Mouse (Mus musculus) heart, embryonic 11.5 days (tissue): Measurements from ENCODE around the gene Tor1aip1. TPM values are rescaled to one million over a fixed set of nuclear protein-coding genes. Genes with fewer than 3 reads are reported as not detected.

Source experiments
- ATAC-seq: fragments of 200-750 bp; cut with Nextera tagmentation; replicated peaks from 2 replicates; pipeline ENCODE4 v1.8.0; 2017; ENCODE audit warnings: moderate library complexity; ENCODE audit not compliant: insufficient number of reproducible peaks, low FRiP score, low TSS enrichment
- H3K27ac ChIP-seq: fragments of 300-500 bp; sonication (generic); 2 replicates; pipeline ENCODE4 v1.5.1; 2014; ENCODE audit warnings: mild to moderate bottlenecking, low read depth, low read length
- H3K27me3 ChIP-seq: fragments of 300-500 bp; sonication (generic); 2 replicates; pipeline ENCODE4 v1.6.1; 2014; ENCODE audit warnings: mild to moderate bottlenecking, low read length, mixed read lengths; ENCODE audit not compliant: control insufficient read depth, insufficient read depth
- H3K36me3 ChIP-seq: fragments of 300-500 bp; sonication (generic); 2 replicates; pipeline ENCODE4 v1.6.1; 2014; ENCODE audit warnings: mild to moderate bottlenecking, low read length, moderate library complexity, mixed read lengths; ENCODE audit not compliant: control insufficient read depth, insufficient read depth
- H3K4me1 ChIP-seq: fragments of 300-500 bp; sonication (generic); 2 replicates; pipeline ENCODE4 v1.6.1; 2014; ENCODE audit warnings: low read length; ENCODE audit not compliant: control insufficient read depth, insufficient read depth
- H3K4me2 ChIP-seq: fragments of 300-500 bp; sonication (generic); 2 replicates; pipeline ENCODE4 v1.6.1; 2014; ENCODE audit warnings: mild to moderate bottlenecking, moderate library complexity
- H3K4me3 ChIP-seq: fragments of 300-500 bp; sonication (generic); 2 replicates; pipeline ENCODE4 v1.5.1; 2014; ENCODE audit warnings: low read depth, low read length
- H3K9ac ChIP-seq: fragments of 300-500 bp; sonication (generic); 2 replicates; pipeline ENCODE4 v1.6.1; 2014; ENCODE audit warnings: mild to moderate bottlenecking, low read depth, low read length, moderate library complexity
- H3K9me3 ChIP-seq: fragments of 300-500 bp; sonication (generic); replicated peaks from 2 replicates; pipeline ENCODE4 v1.6.1; 2016; ENCODE audit warnings: low read length; ENCODE audit not compliant: control insufficient read depth
- WGBS: fragments of 180-500 bp; shearing (Covaris S2); extraction: QIAGEN DNeasy Blood & Tissue Kit; methylation state at CpG from one replicate; pipeline ENCODE4 v1.1.7; 2014; ENCODE audit not compliant: insufficient replicate concordance; 5-methylcytosine and 5-hydroxymethylcytosine counted together
- polyA plus RNA-seq: library from polyadenylated mRNA; unstranded; fragments of >200 nt; fragmentation: Nextera tagmentation; extraction: Ambion mirVana; gene quantifications from 2 replicates; pipeline ENCODE4 v1.2.1, GENCODE M21; 2014

Gene Tor1aip1
- polyA plus RNA-seq, 1 experiment from 2014 or later, result 37.6 TPM

- Histone ChIP-seq H3K27me3 (no peaks in the 10 kb centered on the region), H3K4me2 (no peak overlapping the region), H3K9me3 (no peaks in the 10 kb centered on the region), H3K4me3 (no peak overlapping the region), H3K27ac (peak overlapping the region; percentile 35), H3K36me3 (peaks cover 28% of the 10 kb centered on the region), H3K9ac (no peak overlapping the region), H3K4me1 (peaks cover 12% of the 10 kb centered on the region)
- WGBS, result 60% methylated on average over 3 of the region's 3 CpGs
- ATAC-seq, result no peak
Observed at GRCm38 (mm10) chr1:156066133-156066532, 29.9 kb upstream of the Tor1aip1 start.

- 87% methylated on average over 4 of the region's 4 CpGs for WGBS
- no peak for ATAC-seq
- Histone ChIP-seq H3K4me2 (no peak overlapping the region), H3K27me3 (no peaks in the 10 kb centered on the region), H3K27ac (no peak overlapping the region), H3K4me1 (no peaks in the 10 kb centered on the region), H3K4me3 (no peak overlapping the region), H3K36me3 (peaks cover 32% of the 10 kb centered on the region), H3K9ac (no peak overlapping the region), H3K9me3 (no peaks in the 10 kb centered on the region)
Observed at GRCm38 (mm10) chr1:156062193-156062592, 25.9 kb upstream of the Tor1aip1 start.

- Histone ChIP-seq H3K9ac (no peak overlapping the region), H3K4me2 (no peak overlapping the region), H3K4me3 (no peak overlapping the region), H3K27me3 (no peaks in the 10 kb centered on the region), H3K4me1 (peaks cover 10% of the 10 kb centered on the region), H3K27ac (no peak overlapping the region), H3K9me3 (no peaks in the 10 kb centered on the region), H3K36me3 (peaks cover 13% of the 10 kb centered on the region)
- 84% methylated on average over 2 of the region's 2 CpGs for WGBS
- ATAC-seq, result no peak
Observed at GRCm38 (mm10) chr1:156058207-156058606, 21.9 kb upstream of the Tor1aip1 start.

- no peak overlapping the region for H3K27ac ChIP-seq
- H3K9ac ChIP-seq, result no peak overlapping the region
- WGBS, result 92% methylated on average over 3 of the region's 3 CpGs
- ATAC-seq, result no peak
- no peaks in the 10 kb centered on the region for H3K9me3 ChIP-seq
- no peak overlapping the region for H3K4me2 ChIP-seq
- peaks cover 12% of the 10 kb centered on the region for H3K4me1 ChIP-seq
- no peaks in the 10 kb centered on the region for H3K27me3 ChIP-seq
- H3K36me3 ChIP-seq, result peaks cover 25% of the 10 kb centered on the region
- no peak overlapping the region for H3K4me3 ChIP-seq
Observed at GRCm38 (mm10) chr1:156046688-156047087, 10.4 kb upstream of the Tor1aip1 start.

- peaks cover 12% of the 10 kb centered on the region for H3K4me1 ChIP-seq
- ATAC-seq, result no peak
Observed at GRCm38 (mm10) chr1:156044211-156044611, 7.9 kb upstream of the Tor1aip1 start.

GRCm38 (mm10) chr1:156043027-156043426 is 6.7 kb upstream of the Tor1aip1 start:
- Histone ChIP-seq H3K4me1 (peaks cover 12% of the 10 kb centered on the region), H3K9me3 (no peaks in the 10 kb centered on the region), H3K27ac (no peak overlapping the region), H3K36me3 (peaks cover 11% of the 10 kb centered on the region; the same call in 1 of the 2 replicates), H3K27me3 (no peaks in the 10 kb centered on the region), H3K4me2 (0 out of 2 replicates have a peak overlapping the region, but pooled peaks have one; percentile 17), H3K4me3 (no peak overlapping the region), H3K9ac (no peak overlapping the region)
- no peak for ATAC-seq
- 21% methylated on average over 4 of the region's 4 CpGs for WGBS

More at GRCm38 (mm10) chr1:156044211-156044611, 7.9 kb upstream of the Tor1aip1 start:
- Histone ChIP-seq H3K36me3 (peaks cover 13% of the 10 kb centered on the region; the same call in 1 of the 2 replicates), H3K27me3 (no peaks in the 10 kb centered on the region), H3K27ac (no peak overlapping the region), H3K9me3 (no peaks in the 10 kb centered on the region), H3K4me3 (no peak overlapping the region), H3K9ac (no peak overlapping the region), H3K4me2 (no peak overlapping the region)
- WGBS, result 63% methylated on average over 5 of the region's 5 CpGs

- Histone ChIP-seq H3K4me2 (peak overlapping the region; percentile 80), H3K36me3 (peaks cover 7% of the 10 kb centered on the region; the same call in 1 of the 2 replicates), H3K27ac (no peak overlapping the region), H3K9ac (0 out of 2 replicates have a peak overlapping the region, but pooled peaks have one; percentile 23), H3K4me1 (peaks cover 12% of the 10 kb centered on the region), H3K9me3 (no peaks in the 10 kb centered on the region), H3K4me3 (peak overlapping the region; percentile 58), H3K27me3 (no peaks in the 10 kb centered on the region)
- ATAC-seq, result no peak
- WGBS, result 73% methylated on average over 5 of the region's 5 CpGs
Observed at GRCm38 (mm10) chr1:156042481-156042880, 6.2 kb upstream of the Tor1aip1 start.

- ATAC-seq, result no peak
- Histone ChIP-seq H3K9me3 (no peaks in the 10 kb centered on the region), H3K27ac (no peak overlapping the region), H3K4me1 (peaks cover 12% of the 10 kb centered on the region), H3K36me3 (peaks cover 2% of the 10 kb centered on the region; the same call in 1 of the 2 replicates), H3K27me3 (no peaks in the 10 kb centered on the region), H3K4me2 (peak overlapping the region; percentile 80), H3K9ac (peak overlapping the region; percentile 66), H3K4me3 (peak overlapping the region; percentile 58)
- WGBS, result 25% methylated on average over 7 of the region's 7 CpGs
Observed at GRCm38 (mm10) chr1:156041451-156042241, 5.4 kb upstream of the Tor1aip1 start.
